Mouse (Mus musculus) brain, embryonic 14.5 days (tissue): Measurements from ENCODE around the gene Ccdc137.

Source experiments
- CTCF ChIP-seq: fragments of 200-500 bp; IDR thresholded peaks from 2 replicates; pipeline ENCODE4 v1.5.1; 2012; ENCODE audit warnings: inconsistent platforms, mild to moderate bottlenecking, moderate library complexity, borderline replicate concordance; ENCODE audit not compliant: insufficient read depth, insufficient read length; ENCODE audit errors: extremely low read depth
- POLR2A ChIP-seq: fragments of 200-500 bp; IDR thresholded peaks from 2 replicates; pipeline ENCODE4 v1.6.1; 2012; ENCODE audit warnings: mild to moderate bottlenecking, inconsistent platforms, borderline replicate concordance; ENCODE audit not compliant: poor library complexity, insufficient read depth, insufficient read length, severe bottlenecking; ENCODE audit errors: extremely low read depth

DNA sequence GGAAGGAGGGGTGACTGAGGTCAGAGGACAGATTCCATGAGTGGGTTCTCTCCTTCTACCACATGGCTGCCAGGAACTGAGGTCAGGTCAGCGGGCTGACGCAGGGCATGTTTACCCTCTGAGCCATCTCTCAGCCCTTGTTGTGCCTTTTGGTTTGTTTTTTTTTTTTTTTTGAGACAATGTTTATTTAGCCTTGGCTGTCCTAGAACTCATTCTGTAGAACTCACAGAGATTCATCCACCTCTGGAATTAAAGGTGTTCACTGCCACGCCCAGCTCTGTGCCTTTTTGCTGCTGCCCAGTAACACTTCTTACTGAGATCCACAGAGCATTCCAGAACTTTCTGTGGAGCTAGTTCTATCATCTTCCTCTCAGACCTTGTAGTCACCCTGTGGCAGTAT, 47.7 kb downstream of the Ccdc137 start:
- TF ChIP-seq CTCF (no peak), POLR2A (no peak)
